Mouse (Mus musculus): ENCODE results near the gene 2010300C02Rik. TPM values are rescaled to one million over a fixed set of nuclear protein-coding genes. Genes with fewer than 3 reads are reported as not detected.

The 2010300C02Rik gene
- polyA plus RNA-seq, 1 experiment from 2014 or later: 0.65 TPM

DNA sequence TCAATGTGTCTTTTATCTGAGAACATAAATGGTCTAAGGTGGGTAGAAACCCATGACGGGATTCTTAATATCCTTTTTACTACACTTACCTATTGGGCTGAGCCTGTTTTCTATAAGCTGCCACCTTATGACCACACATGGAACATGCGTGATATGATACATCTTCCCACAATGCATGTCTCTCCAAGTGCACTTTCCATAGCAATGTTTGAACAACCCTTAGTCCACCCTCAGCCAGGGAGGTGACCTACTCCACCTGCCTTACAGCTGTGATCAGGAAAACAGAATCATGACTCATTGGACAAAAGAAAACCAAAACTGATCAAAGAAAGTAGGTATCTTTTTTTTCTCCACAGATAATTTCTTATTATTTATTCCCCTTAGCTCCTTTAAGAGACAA, 63.9 kb downstream of the 2010300C02Rik start:
- H3K27ac ChIP-seq (replicated peaks; ENCODE audit: low read depth, low read length): no peak overlapping the region
- H3K9ac ChIP-seq (replicated peaks; ENCODE audit: low read length): no peak overlapping the region
- H3K4me2 ChIP-seq (ENCODE audit: low read depth, low read length): no peak overlapping the region
- no peaks in the 10 kb centered on the region for H3K9me3 ChIP-seq (replicated peaks; ENCODE audit: control insufficient read depth, low read length)
- no peaks in the 10 kb centered on the region for H3K4me1 ChIP-seq (ENCODE audit: control insufficient read depth, insufficient read depth, low read length)
- H3K27me3 ChIP-seq (ENCODE audit: control insufficient read depth, insufficient read depth, low read length): no peaks in the 10 kb centered on the region
- H3K4me3 ChIP-seq (ENCODE audit: low read depth, low read length): no peak overlapping the region
- ATAC-seq (replicated peaks; ENCODE audit: insufficient number of reproducible peaks, low FRiP score, low TSS enrichment, low read depth) (no peak), DNase-seq (ENCODE audit: low spot score) (no peak)
- no peaks in the 10 kb centered on the region for H3K36me3 ChIP-seq (replicated peaks; ENCODE audit: control insufficient read depth, insufficient read depth, low read depth, low read length)
- 91% methylated on average over 2 of the region's 2 CpGs for WGBS

DNA sequence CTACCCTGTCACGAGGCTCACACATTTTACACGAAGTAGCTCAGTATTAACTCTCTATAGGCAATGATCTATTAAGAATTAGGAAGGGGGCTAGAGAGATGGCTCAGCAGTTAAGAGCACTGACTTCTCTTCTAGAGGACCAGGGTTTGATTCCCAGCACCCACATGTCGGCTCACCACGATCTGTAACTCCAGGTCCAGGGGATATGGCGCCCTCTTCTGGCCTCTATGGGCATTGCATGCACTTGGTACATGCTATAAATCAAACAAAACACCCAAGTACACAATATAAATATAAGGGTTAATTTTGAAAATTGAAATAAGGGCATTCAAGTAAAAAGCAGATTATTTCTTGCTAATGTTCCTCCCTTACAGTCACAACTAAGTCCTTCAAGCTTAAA, 65.9 kb downstream of the 2010300C02Rik start:
- DNase-seq (ENCODE audit: low spot score) (no peak), ATAC-seq (replicated peaks; ENCODE audit: insufficient number of reproducible peaks, low FRiP score, low TSS enrichment, low read depth) (no peak)
- WGBS: 75% methylated on average over 5 of the region's 5 CpGs
- no peaks in the 10 kb centered on the region for H3K27me3 ChIP-seq (ENCODE audit: control insufficient read depth, insufficient read depth, low read length)
- H3K4me2 ChIP-seq (ENCODE audit: low read depth, low read length): no peak overlapping the region
- no peak overlapping the region for H3K9ac ChIP-seq (replicated peaks; ENCODE audit: low read length)
- H3K4me1 ChIP-seq (ENCODE audit: control insufficient read depth, insufficient read depth, low read length): no peaks in the 10 kb centered on the region
- no peaks in the 10 kb centered on the region for H3K9me3 ChIP-seq (replicated peaks; ENCODE audit: control insufficient read depth, low read length)
- no peaks in the 10 kb centered on the region for H3K36me3 ChIP-seq (replicated peaks; ENCODE audit: control insufficient read depth, insufficient read depth, low read depth, low read length)
- H3K27ac ChIP-seq (replicated peaks; ENCODE audit: low read depth, low read length): no peak overlapping the region
- no peak overlapping the region for H3K4me3 ChIP-seq (ENCODE audit: low read depth, low read length)

DNA sequence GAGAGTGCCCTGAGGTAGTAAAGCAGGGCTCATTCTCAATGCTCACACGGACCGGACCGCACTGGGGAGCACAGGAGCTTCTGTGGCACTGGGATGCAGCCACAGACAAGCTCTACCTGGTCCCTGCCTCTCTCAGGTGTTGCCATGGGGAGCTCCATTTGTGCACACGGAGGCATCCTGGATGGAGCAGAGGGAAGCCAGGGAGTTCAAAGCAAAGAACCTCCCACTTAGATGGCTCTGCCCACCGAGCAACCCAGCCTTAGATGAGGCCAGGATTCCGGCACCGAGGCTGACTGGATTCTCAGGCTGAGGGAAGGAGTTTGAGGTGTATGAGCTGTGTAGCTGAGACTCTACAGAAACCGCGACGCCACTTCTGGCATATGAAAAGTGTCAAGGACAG, 72.8 kb downstream of the 2010300C02Rik start:
- no peaks in the 10 kb centered on the region for H3K36me3 ChIP-seq (replicated peaks; ENCODE audit: control insufficient read depth, insufficient read depth, low read depth, low read length)
- H3K27me3 ChIP-seq (ENCODE audit: control insufficient read depth, insufficient read depth, low read length): no peaks in the 10 kb centered on the region
- 90% methylated on average over 10 of the region's 10 CpGs for WGBS
- no peak for DNase-seq (ENCODE audit: low spot score)
- H3K4me1 ChIP-seq (ENCODE audit: control insufficient read depth, insufficient read depth, low read length): no peaks in the 10 kb centered on the region
- H3K9ac ChIP-seq (replicated peaks; ENCODE audit: low read length): no peak overlapping the region
- ATAC-seq (replicated peaks; ENCODE audit: insufficient number of reproducible peaks, low FRiP score, low TSS enrichment, low read depth): no peak
- H3K27ac ChIP-seq (replicated peaks; ENCODE audit: low read depth, low read length): no peak overlapping the region
- no peak overlapping the region for H3K4me3 ChIP-seq (ENCODE audit: low read depth, low read length)
- no peaks in the 10 kb centered on the region for H3K9me3 ChIP-seq (replicated peaks; ENCODE audit: control insufficient read depth, low read length)
- H3K4me2 ChIP-seq (ENCODE audit: low read depth, low read length): no peak overlapping the region

DNA sequence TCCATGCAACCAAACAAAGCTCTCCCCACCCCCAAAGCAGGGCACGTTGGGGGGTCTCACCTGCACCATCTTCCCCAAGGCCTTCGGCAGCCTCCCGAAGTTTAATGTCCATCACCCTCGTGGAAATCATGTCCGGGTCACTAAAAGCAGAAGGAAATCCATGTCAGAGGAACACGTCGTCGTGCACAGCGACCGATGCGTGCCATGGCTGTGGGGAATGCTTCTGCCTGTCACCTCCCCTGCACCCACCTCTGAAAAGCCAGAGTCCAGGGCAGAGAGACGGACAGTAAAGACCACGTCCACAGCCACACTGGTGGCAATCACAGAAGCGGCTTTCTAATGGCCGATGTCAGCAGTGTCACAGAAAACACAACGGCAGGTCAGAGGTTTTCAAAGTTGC, 75.4 kb downstream of the 2010300C02Rik start:
- Histone ChIP-seq H3K9ac (replicated peaks; ENCODE audit: low read length) (no peak overlapping the region), H3K27ac (replicated peaks; ENCODE audit: low read depth, low read length) (no peak overlapping the region), H3K4me1 (ENCODE audit: control insufficient read depth, insufficient read depth, low read length) (no peaks in the 10 kb centered on the region), H3K27me3 (ENCODE audit: control insufficient read depth, insufficient read depth, low read length) (no peaks in the 10 kb centered on the region), H3K4me3 (ENCODE audit: low read depth, low read length) (no peak overlapping the region), H3K36me3 (replicated peaks; ENCODE audit: control insufficient read depth, insufficient read depth, low read depth, low read length) (no peaks in the 10 kb centered on the region), H3K4me2 (ENCODE audit: low read depth, low read length) (no peak overlapping the region), H3K9me3 (replicated peaks; ENCODE audit: control insufficient read depth, low read length) (no peaks in the 10 kb centered on the region)
- 88% methylated on average over 16 of the region's 16 CpGs for WGBS
- DNase-seq (ENCODE audit: low spot score) (no peak), ATAC-seq (replicated peaks; ENCODE audit: insufficient number of reproducible peaks, low FRiP score, low TSS enrichment, low read depth) (no peak)

DNA sequence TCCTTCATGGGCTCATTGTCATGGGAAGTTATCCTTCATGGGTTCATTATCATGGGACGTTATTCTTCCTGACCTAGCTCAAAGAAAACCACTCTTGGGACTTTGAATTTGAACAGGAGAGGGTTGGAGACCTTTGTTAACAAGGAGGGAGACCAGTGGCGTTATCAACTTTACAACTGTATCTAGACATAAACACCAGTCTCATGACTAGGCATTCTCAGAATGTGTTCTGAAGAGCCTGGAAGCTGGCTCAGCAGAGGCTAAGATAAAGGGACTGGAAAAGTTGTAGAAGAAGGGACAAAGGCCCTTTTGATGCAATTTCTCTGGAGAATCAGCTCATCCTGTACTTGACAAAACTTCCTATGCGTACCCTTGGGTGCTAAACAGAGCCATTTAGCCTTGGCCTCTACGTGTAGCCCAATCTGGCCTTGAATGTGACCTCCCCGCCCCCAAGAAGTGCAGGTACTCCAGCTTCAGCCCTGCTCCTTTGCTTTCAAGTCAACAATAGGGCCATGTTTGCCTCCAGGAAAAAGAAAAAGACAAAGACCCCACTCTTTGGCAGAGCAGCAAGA, 76.0 kb downstream of the 2010300C02Rik start:
- no peak for ATAC-seq (replicated peaks; ENCODE audit: insufficient number of reproducible peaks, low FRiP score, low TSS enrichment, low read depth)
- WGBS: 86% methylated on average over 5 of the region's 5 CpGs

DNA sequence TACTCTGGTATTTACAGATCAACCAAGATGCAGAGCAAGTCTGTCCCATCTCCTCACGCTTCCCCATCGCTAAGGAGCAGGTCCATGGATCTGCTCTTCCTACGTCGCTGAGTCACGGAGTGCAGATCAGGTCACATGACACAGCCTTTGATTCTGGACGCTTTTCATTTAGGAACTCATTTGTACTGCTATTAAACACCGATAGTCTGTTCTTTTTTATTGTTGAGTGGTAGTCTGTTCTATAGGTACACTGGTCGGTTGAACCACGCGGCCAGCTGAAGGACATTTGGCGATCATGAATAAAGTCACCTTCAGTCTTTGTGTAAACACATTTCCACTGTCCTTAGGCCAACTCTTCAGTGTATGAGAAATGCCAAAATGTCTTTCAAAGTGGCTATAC, 78.5 kb downstream of the 2010300C02Rik start:
- Histone ChIP-seq H3K4me1 (ENCODE audit: control insufficient read depth, insufficient read depth, low read length) (no peaks in the 10 kb centered on the region), H3K27ac (replicated peaks; ENCODE audit: low read depth, low read length) (no peak overlapping the region), H3K9me3 (replicated peaks; ENCODE audit: control insufficient read depth, low read length) (no peaks in the 10 kb centered on the region), H3K4me3 (ENCODE audit: low read depth, low read length) (no peak overlapping the region), H3K9ac (replicated peaks; ENCODE audit: low read length) (no peak overlapping the region), H3K36me3 (replicated peaks; ENCODE audit: control insufficient read depth, insufficient read depth, low read depth, low read length) (no peaks in the 10 kb centered on the region), H3K4me2 (ENCODE audit: low read depth, low read length) (no peak overlapping the region), H3K27me3 (ENCODE audit: control insufficient read depth, insufficient read depth, low read length) (no peaks in the 10 kb centered on the region)
- ATAC-seq (replicated peaks; ENCODE audit: insufficient number of reproducible peaks, low FRiP score, low TSS enrichment, low read depth) (no peak), DNase-seq (ENCODE audit: low spot score) (no peak)
- 88% methylated on average over 11 of the region's 11 CpGs for WGBS

More for the DNA sequence above, 76.0 kb downstream of the 2010300C02Rik start:
- no peak overlapping the region for H3K4me3 ChIP-seq (ENCODE audit: low read depth, low read length)
- H3K4me1 ChIP-seq (ENCODE audit: control insufficient read depth, insufficient read depth, low read length): no peaks in the 10 kb centered on the region
- H3K36me3 ChIP-seq (replicated peaks; ENCODE audit: control insufficient read depth, insufficient read depth, low read depth, low read length): no peaks in the 10 kb centered on the region
- H3K4me2 ChIP-seq (ENCODE audit: low read depth, low read length): no peak overlapping the region
- H3K27ac ChIP-seq (replicated peaks; ENCODE audit: low read depth, low read length): no peak overlapping the region
- H3K9ac ChIP-seq (replicated peaks; ENCODE audit: low read length): no peak overlapping the region
- no peaks in the 10 kb centered on the region for H3K27me3 ChIP-seq (ENCODE audit: control insufficient read depth, insufficient read depth, low read length)
- no peak for DNase-seq (ENCODE audit: low spot score)
- no peaks in the 10 kb centered on the region for H3K9me3 ChIP-seq (replicated peaks; ENCODE audit: control insufficient read depth, low read length)

DNA sequence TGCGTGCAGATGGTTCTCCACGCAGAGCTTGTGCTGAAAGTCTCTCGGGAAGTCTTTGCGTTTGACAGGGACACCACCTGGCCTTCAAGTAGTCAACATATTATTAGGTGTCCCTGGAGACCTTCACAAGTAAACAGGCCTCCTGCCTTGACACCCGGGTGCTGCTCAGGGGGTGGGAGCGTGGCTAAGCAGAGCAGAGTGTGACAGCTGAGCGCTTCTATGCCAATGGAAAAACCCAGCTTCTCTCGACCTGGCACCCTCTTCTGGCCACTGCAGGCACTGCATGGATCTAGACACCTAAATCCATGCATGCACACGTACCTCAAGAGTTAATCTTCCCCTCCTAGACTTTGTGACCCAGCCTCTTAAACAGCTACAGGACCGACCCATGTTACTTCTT, 80.8 kb downstream of the 2010300C02Rik start:
- H3K27ac ChIP-seq (replicated peaks; ENCODE audit: low read depth, low read length): no peak overlapping the region
- H3K9ac ChIP-seq (replicated peaks; ENCODE audit: low read length): no peak overlapping the region
- no peak overlapping the region; the same call in 1 of the 2 replicates for H3K4me2 ChIP-seq (ENCODE audit: low read depth, low read length)
- ATAC-seq (replicated peaks; ENCODE audit: insufficient number of reproducible peaks, low FRiP score, low TSS enrichment, low read depth) (no peak), DNase-seq (ENCODE audit: low spot score) (peak; percentile 81)
- no peaks in the 10 kb centered on the region for H3K4me1 ChIP-seq (ENCODE audit: control insufficient read depth, insufficient read depth, low read length)
- H3K27me3 ChIP-seq (ENCODE audit: control insufficient read depth, insufficient read depth, low read length): no peaks in the 10 kb centered on the region
- H3K4me3 ChIP-seq (ENCODE audit: low read depth, low read length): no peak overlapping the region
- H3K9me3 ChIP-seq (replicated peaks; ENCODE audit: control insufficient read depth, low read length): no peaks in the 10 kb centered on the region
- whole genome bisulfite sequencing: 15% methylated on average over 10 of the region's 10 CpGs
- no peaks in the 10 kb centered on the region for H3K36me3 ChIP-seq (replicated peaks; ENCODE audit: control insufficient read depth, insufficient read depth, low read depth, low read length)

DNA sequence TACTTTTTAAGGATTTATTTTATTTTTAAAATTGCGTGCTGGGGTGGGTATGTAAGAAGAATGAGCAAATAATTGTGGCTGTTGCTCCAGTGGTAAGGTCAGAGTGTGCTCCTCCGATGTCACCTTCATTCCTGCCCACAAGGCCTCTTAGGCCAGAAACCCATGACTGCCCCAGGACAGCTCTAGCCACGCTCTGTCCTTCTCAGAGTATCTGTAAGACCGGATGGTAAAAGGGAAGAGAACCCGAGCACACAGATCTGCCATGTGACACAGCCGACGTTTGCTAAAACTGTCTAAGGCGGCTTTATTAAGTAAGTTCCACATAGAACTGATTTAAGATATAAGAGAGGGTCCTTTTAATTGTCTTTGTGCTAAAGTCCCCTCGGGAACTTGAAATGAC, 81.3 kb downstream of the 2010300C02Rik start:
- Histone ChIP-seq H3K9me3 (replicated peaks; ENCODE audit: control insufficient read depth, low read length) (no peaks in the 10 kb centered on the region), H3K9ac (replicated peaks; ENCODE audit: low read length) (no peak overlapping the region), H3K27me3 (ENCODE audit: control insufficient read depth, insufficient read depth, low read length) (no peaks in the 10 kb centered on the region), H3K4me1 (ENCODE audit: control insufficient read depth, insufficient read depth, low read length) (no peaks in the 10 kb centered on the region), H3K27ac (replicated peaks; ENCODE audit: low read depth, low read length) (no peak overlapping the region), H3K36me3 (replicated peaks; ENCODE audit: control insufficient read depth, insufficient read depth, low read depth, low read length) (no peaks in the 10 kb centered on the region), H3K4me2 (ENCODE audit: low read depth, low read length) (no peak overlapping the region), H3K4me3 (ENCODE audit: low read depth, low read length) (no peak overlapping the region)
- DNase-seq (ENCODE audit: low spot score): no peak
- ATAC-seq (replicated peaks; ENCODE audit: insufficient number of reproducible peaks, low FRiP score, low TSS enrichment, low read depth): no peak
- 84% methylated on average over 9 of the region's 9 CpGs for WGBS
